Mouse (Mus musculus) ES-Bruce4 (cell line): Measurements from ENCODE around the gene Vmn1r16. TPM values are rescaled to one million over a fixed set of nuclear protein-coding genes. Genes with fewer than 3 reads are reported as not detected.

Experiments used
- H3K27ac ChIP-seq: 2 replicates; pipeline ENCODE4 v1.5.1; 2012; ENCODE audit warnings: low read length, inconsistent platforms; ENCODE audit not compliant: insufficient read depth
- H3K27me3 ChIP-seq: 2 replicates; pipeline ENCODE4 v1.6.1; 2012; ENCODE audit warnings: mild to moderate bottlenecking, low read length, inconsistent platforms; ENCODE audit not compliant: control insufficient read depth, poor library complexity, insufficient read depth, severe bottlenecking
- H3K36me3 ChIP-seq: 2 replicates; pipeline ENCODE4 v1.6.1; 2012; ENCODE audit warnings: inconsistent platforms, mild to moderate bottlenecking, low read length, moderate library complexity; ENCODE audit not compliant: control insufficient read depth, poor library complexity, insufficient read depth, severe bottlenecking
- H3K4me1 ChIP-seq: one replicate; pipeline ENCODE4 v1.8.1; 2011; ENCODE audit warnings: low read length; ENCODE audit not compliant: control insufficient read depth, insufficient read depth
- H3K4me3 ChIP-seq: 2 replicates; pipeline ENCODE4 v1.5.1; 2011; ENCODE audit warnings: low read depth, mild to moderate bottlenecking, low read length
- H3K9ac ChIP-seq: 2 replicates; pipeline ENCODE4 v1.6.1; 2012; ENCODE audit warnings: low read depth, mild to moderate bottlenecking, inconsistent platforms; ENCODE audit not compliant: poor library complexity, severe bottlenecking
- H3K9me3 ChIP-seq: replicated peaks from 2 replicates; pipeline ENCODE4 v1.6.1; 2012; ENCODE audit warnings: mild to moderate bottlenecking, low read length, inconsistent platforms; ENCODE audit not compliant: control insufficient read depth, poor library complexity, insufficient read depth, severe bottlenecking
- CTCF ChIP-seq: IDR thresholded peaks from one replicate; pipeline ENCODE4 v1.8.1; 2011; ENCODE audit warnings: low read depth, low read length
- EP300 ChIP-seq: IDR thresholded peaks from 2 replicates; pipeline ENCODE4 v1.6.1; 2011; ENCODE audit warnings: low read depth, low read length; ENCODE audit not compliant: insufficient read depth
- POLR2A ChIP-seq: IDR thresholded peaks from one replicate; pipeline ENCODE4 v1.8.1; 2011; ENCODE audit warnings: low read length; ENCODE audit not compliant: insufficient read depth
- polyA plus RNA-seq: library from polyadenylated mRNA; stranded (reverse); fragments of >200 nt; gene quantifications from 2 replicates; pipeline ENCODE4 v1.2.4, GENCODE M21; 2011; ENCODE audit warnings: low read depth; ENCODE audit not compliant: missing spikeins, insufficient read depth, insufficient read length

Gene Vmn1r16
- polyA plus RNA-seq, 1 experiment: not detected

DNA sequence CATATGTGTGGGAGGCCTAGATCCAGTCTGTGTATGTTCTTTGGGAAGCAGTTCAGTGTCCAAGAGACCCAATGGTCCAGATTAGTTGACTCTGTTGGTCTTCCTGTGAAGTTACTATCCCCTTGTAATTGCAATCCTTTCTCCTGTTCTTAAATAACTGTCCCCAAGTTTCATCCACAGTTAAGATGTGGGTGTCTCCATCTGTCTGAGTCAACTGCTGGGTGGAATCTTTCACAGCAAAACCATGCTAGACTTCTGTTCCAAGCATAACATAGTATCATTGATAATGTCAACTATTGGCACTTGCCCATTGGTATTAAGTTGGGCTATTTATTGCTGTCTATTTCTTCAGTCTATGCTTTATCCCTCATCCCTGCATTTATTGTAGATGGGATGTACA, 50.3 kb downstream of the Vmn1r16 start:
- no peaks in the 10 kb centered on the region for H3K4me1 ChIP-seq
- no peaks in the 10 kb centered on the region for H3K36me3 ChIP-seq
- no peaks in the 10 kb centered on the region for H3K27me3 ChIP-seq
- H3K9me3 ChIP-seq: no peaks in the 10 kb centered on the region
- H3K9ac ChIP-seq: no peak overlapping the region
- TF ChIP-seq CTCF (no peak), EP300 (no peak), POLR2A (no peak)
- no peak overlapping the region for H3K27ac ChIP-seq
- no peak overlapping the region for H3K4me3 ChIP-seq

DNA sequence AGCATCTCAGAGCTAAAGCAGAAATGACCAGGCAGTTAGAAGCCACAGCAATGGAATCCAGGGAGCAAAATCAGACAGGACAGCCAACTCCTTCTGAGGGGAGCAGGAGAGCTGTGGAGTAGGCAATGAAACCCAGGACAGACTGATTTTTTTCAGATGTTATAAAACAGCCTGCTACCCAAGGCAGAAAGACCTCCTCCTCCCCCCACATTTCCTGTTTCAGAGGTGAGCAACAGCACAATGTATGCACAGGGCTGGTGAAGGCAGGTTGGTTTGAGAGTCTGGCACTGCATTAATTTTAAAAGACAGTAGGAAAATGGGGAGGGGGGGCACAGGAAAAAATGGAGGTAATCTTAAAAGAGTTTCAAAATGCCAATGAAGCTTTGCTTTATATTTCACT, 56.8 kb downstream of the Vmn1r16 start:
- H3K9ac ChIP-seq: no peak overlapping the region
- H3K4me3 ChIP-seq: no peak overlapping the region
- H3K27me3 ChIP-seq: no peaks in the 10 kb centered on the region
- H3K36me3 ChIP-seq: no peaks in the 10 kb centered on the region
- no peaks in the 10 kb centered on the region for H3K9me3 ChIP-seq
- TF ChIP-seq CTCF (no peak), POLR2A (no peak), EP300 (no peak)
- H3K27ac ChIP-seq: no peak overlapping the region
- no peaks in the 10 kb centered on the region for H3K4me1 ChIP-seq

DNA sequence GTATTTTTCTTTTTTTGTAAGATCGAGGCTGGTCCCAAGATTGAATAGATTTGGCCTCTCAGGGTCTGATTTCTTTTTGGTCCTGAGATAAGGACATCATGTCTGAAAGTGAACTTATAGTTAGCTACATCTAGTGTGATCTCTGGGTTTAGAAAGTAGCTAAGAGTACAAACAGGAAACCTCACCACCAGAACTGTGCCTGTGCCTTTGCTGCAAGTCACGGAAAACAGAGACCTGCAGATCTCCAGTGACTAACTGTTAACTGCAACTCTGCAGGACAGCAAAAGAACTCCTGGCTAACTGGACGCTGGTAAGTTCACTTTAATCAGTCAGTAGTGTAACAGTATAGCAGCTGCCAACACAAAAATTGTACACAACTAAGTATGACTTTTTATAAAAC, 57.4 kb downstream of the Vmn1r16 start:
- H3K27me3 ChIP-seq: no peaks in the 10 kb centered on the region
- no peak overlapping the region for H3K27ac ChIP-seq
- no peak overlapping the region for H3K9ac ChIP-seq
- TF ChIP-seq CTCF: no peak
- TF ChIP-seq EP300: no peak
- TF ChIP-seq POLR2A: no peak
- no peaks in the 10 kb centered on the region for H3K9me3 ChIP-seq
- no peaks in the 10 kb centered on the region for H3K4me1 ChIP-seq
- no peaks in the 10 kb centered on the region for H3K36me3 ChIP-seq
- H3K4me3 ChIP-seq: no peak overlapping the region

Other genes starting within 250 kb of the Vmn1r16 start
- gene Vmn1r10, start 220.0 kb downstream of the Vmn1r16 start, polyA plus RNA-seq: not detected in 2 replicates
- gene Vmn1r11, start 196.0 kb downstream of the Vmn1r16 start, polyA plus RNA-seq: not detected in 2 replicates
- gene Vmn1r12, start 172.6 kb downstream of the Vmn1r16 start, polyA plus RNA-seq: not detected in 2 replicates
- 1.7 and 1.8 TPM in 2 replicates for gene Vmn1r13, start 126.2 kb downstream of the Vmn1r16 start, polyA plus RNA-seq
- gene Vmn1r14, start 97.8 kb downstream of the Vmn1r16 start, polyA plus RNA-seq: not detected in 2 replicates
- 0.33 TPM in 1 of 2 replicates, not detected in the other for gene Vmn1r15, start 71.5 kb downstream of the Vmn1r16 start, polyA plus RNA-seq
- gene Vmn1r17, start 34.2 kb upstream of the Vmn1r16 start, polyA plus RNA-seq: not detected in 2 replicates
- gene Vmn1r18, start 66.3 kb upstream of the Vmn1r16 start, polyA plus RNA-seq: 0.05 and 0.09 TPM in 2 replicates
- gene Vmn1r19, start 74.3 kb upstream of the Vmn1r16 start, polyA plus RNA-seq: not detected in 2 replicates
- gene Vmn1r20, start 99.4 kb upstream of the Vmn1r16 start, polyA plus RNA-seq: not detected in 2 replicates
- gene Ppm1k, start 206.0 kb upstream of the Vmn1r16 start, polyA plus RNA-seq: 15.9 and 19.7 TPM in 2 replicates